Mouse (Mus musculus): ENCODE data around the gene Otud6a. TPM values are rescaled to one million over a fixed set of nuclear protein-coding genes. Genes with fewer than 3 reads are reported as not detected.
"Not testable (repeated sequence)": the region's sequence is repeated elsewhere in the genome, so short reads cannot be mapped to it uniquely, and the experiment has no call there.

Gene Otud6a
- not detected in 2 replicates for polyA plus RNA-seq (2015; fragmentation: Nextera tagmentation; extraction: Ambion mirVana)

DNA sequence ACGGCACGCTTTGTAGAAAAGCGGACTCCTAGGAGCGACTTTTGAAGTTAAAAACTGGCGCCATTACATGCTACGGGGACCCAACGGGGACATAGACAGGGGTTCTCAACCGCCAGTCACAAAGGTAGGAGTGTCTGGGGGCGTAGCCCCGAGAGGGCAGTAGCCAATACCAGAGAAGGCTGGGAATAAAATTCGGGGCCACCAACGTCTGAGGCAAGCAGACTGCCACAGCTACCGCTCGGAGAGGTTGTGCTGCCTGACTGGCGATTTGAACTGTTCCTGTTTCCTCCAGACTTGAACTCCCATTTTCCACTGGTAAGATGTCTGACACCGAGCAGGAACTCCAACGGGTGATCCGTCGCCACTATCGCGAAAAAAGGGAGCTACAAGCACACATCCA lies at the start of gene Otud6a:
Gene Otud6a (plus strand): TSS at position 321 of the 400 bp plus-strand sequence.
- Histone ChIP-seq H3K4me2 (no peak within 1 kb of the TSS), H3K27me3 (peaks cover 4% of the 10 kb centered on the region; the same call in 1 of the 2 replicates), H3K36me3 (replicated peaks) (no peaks in the 10 kb centered on the region), H3K4me1 (replicated peaks) (no peaks in the 10 kb centered on the region), H3K9ac (no peak within 1 kb of the TSS), H3K9me3 (replicated peaks) (no peaks in the 10 kb centered on the region), H3K4me3 (replicated peaks) (no peak within 1 kb of the TSS), H3K27ac (replicated peaks) (no peak within 1 kb of the TSS)
- no peak for ATAC-seq (ENCODE audit: insufficient read depth)
- WGBS (ENCODE audit: insufficient replicate concordance): 77% methylated on average over 21 of the region's 21 CpGs

DNA sequence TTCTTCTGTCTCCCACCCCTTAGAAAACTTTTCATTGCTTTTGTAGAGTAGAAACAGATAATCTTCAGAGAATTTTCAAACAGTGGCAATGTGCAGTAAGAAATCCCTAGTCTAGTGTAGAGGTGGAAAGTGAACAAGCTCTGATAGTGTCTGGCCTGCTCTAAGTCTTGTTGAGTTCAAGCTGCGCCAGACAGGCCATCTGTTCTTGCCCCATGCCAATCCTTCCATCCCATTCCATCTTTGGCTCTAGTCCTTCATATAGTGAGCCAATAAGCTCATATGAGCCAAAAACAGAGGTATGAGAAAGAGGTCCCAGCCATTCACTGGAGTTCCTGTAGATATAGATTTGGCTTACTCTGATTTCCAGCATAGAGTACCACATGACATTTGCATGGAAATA lies 38.9 kb upstream of the Otud6a start:
- 57% methylated on average over 1 of the region's 1 CpGs for WGBS (ENCODE audit: insufficient replicate concordance)

DNA sequence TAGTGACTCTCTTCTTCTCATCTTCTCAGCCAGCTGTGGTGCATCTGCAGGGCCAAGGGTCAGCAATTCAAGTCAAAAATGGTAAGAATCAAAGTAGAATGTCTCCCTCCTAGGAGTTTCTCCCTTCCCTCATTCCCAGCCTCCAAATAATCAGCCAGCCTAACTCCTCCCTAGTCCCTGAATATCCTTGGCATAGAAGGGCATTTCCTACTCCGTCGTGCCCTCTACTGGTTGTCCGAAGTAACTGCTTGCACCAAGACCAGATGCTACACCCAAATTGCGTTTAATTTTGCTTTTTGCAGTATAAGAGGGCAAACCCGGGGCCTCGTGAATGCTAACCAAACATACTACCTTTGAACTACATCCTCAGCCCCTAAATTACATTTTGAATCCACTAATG lies 36.5 kb upstream of the Otud6a start:
- H3K27me3 ChIP-seq: peaks cover 6% of the 10 kb centered on the region; the same call in 1 of the 2 replicates
- no peaks in the 10 kb centered on the region for H3K36me3 ChIP-seq (replicated peaks)
- no peak for ATAC-seq (ENCODE audit: insufficient read depth)
- H3K4me2 ChIP-seq: no peak overlapping the region
- H3K4me3 ChIP-seq (replicated peaks): no peak overlapping the region
- no peak overlapping the region for H3K27ac ChIP-seq (replicated peaks)
- WGBS (ENCODE audit: insufficient replicate concordance): 24% methylated on average over 6 of the region's 6 CpGs
- H3K9ac ChIP-seq: no peak overlapping the region
- no peaks in the 10 kb centered on the region for H3K9me3 ChIP-seq (replicated peaks)
- no peaks in the 10 kb centered on the region for H3K4me1 ChIP-seq (replicated peaks)

More for the DNA sequence above, 38.9 kb upstream of the Otud6a start:
- Histone ChIP-seq H3K36me3 (replicated peaks) (no peaks in the 10 kb centered on the region), H3K27me3 (peaks cover 6% of the 10 kb centered on the region; the same call in 1 of the 2 replicates), H3K4me2 (no peak overlapping the region), H3K4me1 (replicated peaks) (no peaks in the 10 kb centered on the region), H3K27ac (replicated peaks) (no peak overlapping the region), H3K9ac (no peak overlapping the region), H3K9me3 (replicated peaks) (no peaks in the 10 kb centered on the region), H3K4me3 (replicated peaks) (no peak overlapping the region)
- no peak for ATAC-seq (ENCODE audit: insufficient read depth)

DNA sequence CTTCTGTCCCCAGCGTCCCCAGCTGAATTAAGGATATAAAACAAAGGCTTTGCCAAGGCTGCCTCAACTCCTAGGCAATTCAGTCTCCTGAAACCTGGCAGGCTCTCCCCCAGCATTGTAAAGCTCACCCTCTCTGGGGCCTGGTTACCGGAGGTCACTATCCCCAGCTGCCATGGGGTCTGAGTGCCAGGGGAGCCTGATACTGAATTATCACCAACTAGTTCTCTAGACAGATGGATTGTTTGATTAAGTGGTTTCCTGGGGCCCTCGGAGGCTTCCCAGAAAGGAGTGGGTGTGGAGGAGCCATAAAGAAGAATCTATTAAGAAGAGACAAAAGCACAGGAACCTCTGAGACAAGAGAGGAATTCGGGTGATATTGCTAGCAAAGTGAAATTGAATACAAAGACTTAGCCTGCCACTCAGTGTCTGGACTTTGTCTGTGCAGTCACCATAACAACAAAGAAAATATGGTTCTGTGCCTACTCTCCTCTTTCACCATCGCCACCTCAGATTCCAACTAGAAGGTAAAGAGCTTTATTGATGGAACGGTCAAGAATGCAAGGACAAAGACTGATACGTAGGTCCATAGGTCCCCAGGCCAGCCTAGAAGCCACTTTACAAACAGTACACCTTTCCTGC lies 34.5 kb upstream of the Otud6a start:
- no peaks in the 10 kb centered on the region for H3K36me3 ChIP-seq (replicated peaks)
- H3K27me3 ChIP-seq: peaks cover 6% of the 10 kb centered on the region; the same call in 1 of the 2 replicates
- no peak overlapping the region for H3K9ac ChIP-seq
- WGBS (ENCODE audit: insufficient replicate concordance): 53% methylated on average over 7 of the region's 7 CpGs
- no peak overlapping the region for H3K27ac ChIP-seq (replicated peaks)
- no peaks in the 10 kb centered on the region for H3K4me1 ChIP-seq (replicated peaks)
- H3K9me3 ChIP-seq (replicated peaks): no peaks in the 10 kb centered on the region
- H3K4me2 ChIP-seq: no peak overlapping the region
- ATAC-seq (ENCODE audit: insufficient read depth): no peak
- H3K4me3 ChIP-seq (replicated peaks): no peak overlapping the region

DNA sequence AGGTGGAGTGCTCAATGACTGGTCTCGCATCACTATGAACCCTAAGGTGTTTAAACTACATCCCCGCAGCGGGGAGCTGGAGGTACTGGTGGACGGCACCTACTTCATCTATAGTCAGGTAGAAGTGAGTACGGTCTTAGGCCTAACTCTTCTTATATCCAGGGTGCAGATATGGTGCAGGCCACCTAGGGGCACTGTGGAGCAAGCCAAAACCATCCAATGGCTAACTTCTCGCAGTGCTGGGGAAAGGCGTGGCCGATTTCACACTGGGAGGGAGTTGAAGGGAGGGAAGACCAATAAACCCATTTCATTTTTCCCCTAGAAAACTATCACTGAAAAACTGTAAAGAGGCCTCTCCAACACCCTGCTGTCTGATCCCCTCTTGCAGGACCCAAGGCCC lies 33.8 kb upstream of the Otud6a start:
- no peak overlapping the region for H3K4me2 ChIP-seq
- no peak overlapping the region for H3K9ac ChIP-seq
- H3K4me3 ChIP-seq (replicated peaks): no peak overlapping the region
- 74% methylated on average over 8 of the region's 8 CpGs for WGBS (ENCODE audit: insufficient replicate concordance)
- no peaks in the 10 kb centered on the region for H3K4me1 ChIP-seq (replicated peaks)
- H3K9me3 ChIP-seq (replicated peaks): no peaks in the 10 kb centered on the region
- no peak overlapping the region for H3K27ac ChIP-seq (replicated peaks)
- peaks cover 6% of the 10 kb centered on the region; the same call in 1 of the 2 replicates for H3K27me3 ChIP-seq
- ATAC-seq (ENCODE audit: insufficient read depth): no peak
- no peaks in the 10 kb centered on the region for H3K36me3 ChIP-seq (replicated peaks)

DNA sequence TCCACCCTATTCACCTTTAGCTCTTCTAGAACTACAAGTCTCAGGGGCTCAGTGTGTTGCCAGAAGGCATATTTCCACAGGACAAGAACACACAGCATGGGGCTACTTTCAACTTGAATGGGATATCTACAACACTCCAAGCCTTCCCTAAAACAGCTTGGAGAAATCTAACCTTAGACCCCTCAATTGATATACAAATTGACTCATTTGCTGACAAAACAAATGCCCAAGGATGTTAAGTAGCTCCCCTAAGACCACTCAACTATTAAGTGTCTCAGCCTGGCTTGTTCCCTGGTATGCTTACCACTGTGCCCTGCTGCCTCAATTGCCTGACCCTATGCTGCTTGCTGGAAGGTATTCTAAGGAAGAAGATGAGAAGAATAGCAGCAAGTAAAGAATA lies 27.9 kb upstream of the Otud6a start:
- Histone ChIP-seq H3K4me1 (replicated peaks) (no peaks in the 10 kb centered on the region), H3K27me3 (no peaks in the 10 kb centered on the region), H3K27ac (replicated peaks) (no peak overlapping the region), H3K36me3 (replicated peaks) (no peaks in the 10 kb centered on the region), H3K9ac (no peak overlapping the region), H3K4me3 (replicated peaks) (no peak overlapping the region), H3K4me2 (no peak overlapping the region), H3K9me3 (replicated peaks) (no peaks in the 10 kb centered on the region)
- no peak for ATAC-seq (ENCODE audit: insufficient read depth)

DNA sequence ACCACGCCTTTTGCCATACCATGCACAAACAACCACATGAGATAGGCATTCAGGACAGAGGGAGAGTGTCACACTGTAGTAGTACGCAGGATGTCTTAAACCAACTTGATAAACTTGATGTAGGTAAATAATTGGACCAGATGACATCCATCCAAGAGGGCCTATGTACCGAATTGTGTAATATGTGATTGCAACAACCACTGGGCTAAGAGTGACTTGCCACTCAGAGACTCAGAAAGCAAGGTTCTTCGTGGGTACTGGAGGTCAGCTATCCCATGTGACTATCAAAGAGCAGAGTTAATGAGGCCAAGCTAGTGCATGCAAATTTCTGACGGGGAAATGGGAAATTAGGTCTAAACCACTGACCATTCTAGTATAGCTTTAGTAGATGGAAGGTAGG lies 27.2 kb upstream of the Otud6a start:
- Histone ChIP-seq H3K4me2 (no peak overlapping the region), H3K36me3 (replicated peaks) (no peaks in the 10 kb centered on the region), H3K27me3 (no peaks in the 10 kb centered on the region), H3K27ac (replicated peaks) (no peak overlapping the region), H3K4me1 (replicated peaks) (no peaks in the 10 kb centered on the region), H3K9ac (no peak overlapping the region), H3K4me3 (replicated peaks) (no peak overlapping the region), H3K9me3 (replicated peaks) (no peaks in the 10 kb centered on the region)
- WGBS (ENCODE audit: insufficient replicate concordance): 53% methylated on average over 5 of the region's 5 CpGs
- ATAC-seq (ENCODE audit: insufficient read depth): no peak

DNA sequence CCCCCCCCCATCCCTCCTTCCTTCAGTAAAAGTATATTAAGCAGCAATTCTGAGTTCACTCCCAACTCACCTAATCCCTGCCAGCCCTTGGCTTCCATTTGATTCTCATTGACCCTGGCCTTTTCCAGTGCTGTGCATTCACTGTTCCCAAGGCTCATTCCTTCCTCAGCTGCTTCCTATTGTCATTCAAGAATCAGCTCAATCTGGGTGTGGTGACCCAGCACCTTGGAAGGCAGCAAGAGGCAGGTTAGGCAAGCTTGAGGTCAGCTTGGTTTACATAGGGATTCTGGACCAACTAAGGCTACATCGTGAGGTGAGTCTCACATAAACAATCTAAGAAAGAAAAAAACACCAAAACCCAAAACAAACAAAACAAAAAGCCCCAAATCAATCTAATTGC lies 19.6 kb upstream of the Otud6a start:
- no peaks in the 10 kb centered on the region for H3K9me3 ChIP-seq (replicated peaks)
- H3K4me3 ChIP-seq (replicated peaks): no peak overlapping the region
- 62% methylated on average over 1 of the region's 1 CpGs for WGBS (ENCODE audit: insufficient replicate concordance)

DNA sequence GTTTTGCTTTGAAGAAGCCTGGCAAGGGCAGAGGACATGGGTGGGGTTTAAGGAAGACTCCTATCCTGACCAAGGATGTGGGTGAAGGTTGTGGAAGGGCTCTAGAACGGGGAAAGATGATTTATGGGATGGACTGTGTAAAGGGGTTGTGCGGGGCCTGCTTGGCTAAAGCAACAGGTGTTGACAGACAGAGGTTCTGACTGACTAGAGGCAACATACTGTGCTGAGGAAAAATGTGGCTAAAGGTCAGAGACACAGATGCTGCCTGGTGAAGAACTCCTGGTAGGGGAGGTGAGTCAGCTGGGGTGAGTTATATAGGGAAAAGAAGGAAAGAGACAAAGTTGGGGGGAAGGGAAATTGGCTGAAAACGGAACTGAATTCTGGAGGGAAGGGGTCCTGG lies 3.5 kb downstream of the Otud6a start:
- Histone ChIP-seq H3K4me1 (replicated peaks) (no peaks in the 10 kb centered on the region), H3K9ac (no peak overlapping the region), H3K4me3 (replicated peaks) (no peak overlapping the region), H3K4me2 (no peak overlapping the region), H3K27ac (replicated peaks) (no peak overlapping the region), H3K36me3 (replicated peaks) (no peaks in the 10 kb centered on the region), H3K27me3 (peaks cover 4% of the 10 kb centered on the region; the same call in 1 of the 2 replicates), H3K9me3 (replicated peaks) (no peaks in the 10 kb centered on the region)
- 47% methylated on average over 3 of the region's 3 CpGs for WGBS (ENCODE audit: insufficient replicate concordance)
- ATAC-seq (ENCODE audit: insufficient read depth): no peak

More for the DNA sequence above, 19.6 kb upstream of the Otud6a start:
- Histone ChIP-seq H3K4me2 (no peak overlapping the region), H3K27ac (replicated peaks) (no peak overlapping the region), H3K36me3 (replicated peaks) (no peaks in the 10 kb centered on the region), H3K4me1 (replicated peaks) (no peaks in the 10 kb centered on the region), H3K9ac (no peak overlapping the region), H3K27me3 (no peaks in the 10 kb centered on the region)
- no peak for ATAC-seq (ENCODE audit: insufficient read depth)

DNA sequence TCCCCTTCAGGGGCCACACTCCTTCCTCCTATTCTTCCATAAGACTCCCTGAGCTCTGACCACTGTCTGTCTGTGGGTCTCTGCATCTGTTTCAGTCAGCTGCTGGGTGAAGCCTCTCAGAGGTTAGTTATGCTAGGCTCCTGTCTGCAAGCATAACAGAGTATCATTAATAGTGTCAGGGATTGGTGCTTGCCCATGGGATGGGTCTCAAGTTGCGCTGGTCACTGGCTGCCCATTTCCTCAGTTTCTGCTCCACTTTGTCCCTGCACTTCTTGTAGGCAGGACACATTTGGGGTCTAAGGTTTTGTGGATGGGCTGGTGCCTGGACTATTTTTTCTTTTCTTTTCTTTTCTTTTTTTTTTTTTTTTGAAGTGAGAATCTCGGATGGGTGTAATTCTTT lies 13.8 kb downstream of the Otud6a start, which contains the start of gene Awat2:
Gene Awat2 (minus strand): TSS at position 101 of the 400 bp plus-strand sequence.
- H3K9ac ChIP-seq; H3K4me1 ChIP-seq (replicated peaks); ATAC-seq (ENCODE audit: insufficient read depth); H3K27ac ChIP-seq (replicated peaks); H3K9me3 ChIP-seq (replicated peaks); H3K4me2 ChIP-seq; H3K4me3 ChIP-seq (replicated peaks); H3K27me3 ChIP-seq; H3K36me3 ChIP-seq (replicated peaks): not testable (repeated sequence)
- WGBS (ENCODE audit: insufficient replicate concordance): 55% methylated on average over 2 of the region's 2 CpGs

DNA sequence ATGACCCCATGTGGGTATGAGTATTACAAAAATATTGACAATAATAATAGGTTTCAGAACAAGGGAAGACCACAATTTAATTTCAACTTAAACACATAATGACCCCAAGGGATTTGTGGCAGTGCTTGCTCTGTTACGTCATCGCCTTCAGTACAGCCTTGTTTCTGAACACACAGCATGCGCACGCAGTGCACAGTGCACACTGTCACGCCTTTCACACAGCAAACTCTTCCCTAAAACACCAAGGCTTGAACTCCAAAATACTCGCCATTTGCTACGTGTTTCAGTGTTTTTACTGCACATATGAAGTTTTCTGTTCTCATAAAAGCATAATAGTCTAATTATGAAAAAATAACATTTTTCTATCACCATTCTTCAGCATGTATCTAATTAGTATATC lies 14.7 kb downstream of the Otud6a start:
- H3K4me2 ChIP-seq: no peak overlapping the region
- H3K27ac ChIP-seq (replicated peaks): no peak overlapping the region
- no peak for ATAC-seq (ENCODE audit: insufficient read depth)
- no peaks in the 10 kb centered on the region for H3K9me3 ChIP-seq (replicated peaks)
- no peaks in the 10 kb centered on the region for H3K4me1 ChIP-seq (replicated peaks)
- no peak overlapping the region for H3K9ac ChIP-seq
- H3K36me3 ChIP-seq (replicated peaks): no peaks in the 10 kb centered on the region
- 76% methylated on average over 7 of the region's 7 CpGs for WGBS (ENCODE audit: insufficient replicate concordance)
- H3K27me3 ChIP-seq: no peaks in the 10 kb centered on the region
- H3K4me3 ChIP-seq (replicated peaks): no peak overlapping the region

DNA sequence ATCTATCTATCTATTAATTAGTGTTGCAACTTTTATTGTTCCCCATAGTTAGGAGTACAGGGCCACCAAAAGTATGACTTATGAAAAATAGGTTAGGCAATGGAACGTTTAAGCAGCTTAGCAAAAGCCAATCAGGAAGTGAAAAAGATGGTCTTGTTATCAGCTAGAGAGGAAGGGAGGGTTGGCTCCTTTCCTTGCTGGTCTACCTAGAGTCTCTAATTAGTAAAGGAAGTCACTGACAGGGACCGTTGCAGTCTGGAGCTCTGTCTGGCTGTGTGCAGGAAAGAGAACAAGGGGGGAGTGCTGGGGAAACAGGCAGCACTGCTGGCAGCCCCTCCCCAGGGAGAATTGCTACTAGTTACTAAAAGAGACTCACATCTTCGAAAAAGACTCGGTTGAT lies 39.2 kb downstream of the Otud6a start:
- 0 out of 2 replicates have a peak, but pooled peaks cover 10% of the 10 kb centered on the region for H3K27me3 ChIP-seq
- no peak for ATAC-seq (ENCODE audit: insufficient read depth)
- no peaks in the 10 kb centered on the region for H3K9me3 ChIP-seq (replicated peaks)
- H3K36me3 ChIP-seq (replicated peaks): no peaks in the 10 kb centered on the region
- no peak overlapping the region for H3K9ac ChIP-seq
- no peak overlapping the region for H3K4me3 ChIP-seq (replicated peaks)
- H3K4me2 ChIP-seq: no peak overlapping the region
- no peak overlapping the region for H3K27ac ChIP-seq (replicated peaks)
- 36% methylated on average over 4 of the region's 4 CpGs for WGBS (ENCODE audit: insufficient replicate concordance)
- H3K4me1 ChIP-seq (replicated peaks): no peaks in the 10 kb centered on the region
